ENCODE assay signal across 14 mouse cellular contexts in genomic region chr19:28902806-28903205, GRCm38 (mm10).
A peak's percentile ranks its signal among the peaks of the same experiment; 100 is the strongest.
DNase-seq lines count a peak whose midpoint lies in the region; TF ChIP-seq lines count a peak whose summit lies in the region.
"Had no signal": no experiment of that assay in that cellular context is flagged by ENCODE, and none has a peak within 500 bp of the region (broad histone marks: within the 10 kb centered on the region; RNA-seq: fewer than 3 reads in every experiment).

No protein-coding gene starts in this region.

- intact Hi-C loops in left cerebral cortex, postnatal 25 days (cut with DNase I), result loop anchor here (2.0 kb wide), 1 partner anchor 68 kb away; the partner anchor contains the start of gene Slc1a1

- H3K4me3 ChIP-seq in layer of hippocampus, adult 2 months, result no peak overlapping the region
- H3K4me3 ChIP-seq: heart, adult 2 months; lung, embryonic 15.5 days; neural tube, embryonic 12.5 days had no signal

- no peak for TF ChIP-seq CTCF in layer of hippocampus, adult 2 months (conservative IDR thresholded peaks at IDR 0.05)

- H3K27ac ChIP-seq in layer of hippocampus, adult 2 months, result peak overlapping the region; percentile 86
- H3K27ac ChIP-seq: heart, adult 2 months; hindbrain, embryonic 14.5 days; kidney, postnatal 0 days; neural tube, embryonic 12.5 days had no signal

- peak; percentile 84 for DNase-seq in right cerebral cortex, adult 18-20 months
- no peak for DNase-seq in right cerebral cortex, postnatal 14 days
- DNase-seq in layer of hippocampus, adult 2 months (ENCODE audit: low spot score in 2 of 2), result peak; percentile 67 to 81
- peak; percentile 72 to 91 for DNase-seq in left cerebral cortex, postnatal 25 days (ENCODE audit: low spot score in 2 of 2)
- no peak for DNase-seq in adrenal gland, adult 2 months
- DNase-seq in embryo, embryonic 11 days, result no peak
- DNase-seq in gastrocnemius, adult 8-10 months (ENCODE audit: low spot score in 2 of 2), result no peak
- DNase-seq: adrenal gland, adult 8-10 months; cerebellum, adult 8-10 months; heart, adult 2 months had no signal

Comparison
In these comparisons a context has a peak if more than half of its experiments do, and no peak if none do; other contexts are left out.
1. DNase-seq: peak in right cerebral cortex, adult 18-20 months (single experiment), layer of hippocampus, adult 2 months (2 of 2) and left cerebral cortex, postnatal 25 days (2 of 2); none in right cerebral cortex, postnatal 14 days (single experiment), adrenal gland, adult 2 months (single experiment), embryo, embryonic 11 days (single experiment) and gastrocnemius, adult 8-10 months (0 of 2).